Mouse (Mus musculus): ENCODE results near the gene Gpr87. TPM values are rescaled to one million over a fixed set of nuclear protein-coding genes. Genes with fewer than 3 reads are reported as not detected.

Gene Gpr87
- polyA plus RNA-seq, 1 experiment from 2014 or later: not detected

DNA sequence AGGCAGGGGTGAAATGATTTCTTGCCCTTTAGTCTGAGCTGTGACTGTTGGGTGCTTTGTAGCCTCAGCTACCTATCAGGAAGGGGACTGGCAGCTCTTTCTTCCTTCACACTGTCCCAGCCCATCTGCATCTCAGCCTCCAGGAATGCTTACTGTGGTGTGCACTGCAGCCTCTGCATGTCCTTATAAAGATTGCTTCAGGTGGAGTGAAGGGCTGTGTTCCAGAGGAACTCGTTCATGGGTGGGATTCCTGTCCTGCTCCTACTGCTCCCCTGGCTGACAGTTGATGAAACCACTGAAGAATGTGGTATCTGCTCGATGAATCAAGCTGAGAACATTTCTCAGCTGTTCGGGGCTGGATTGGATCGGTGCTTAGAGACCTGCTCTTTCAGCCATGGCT is 7.6 kb downstream of the Gpr87 start:
- H3K27me3 ChIP-seq (ENCODE audit: control insufficient read depth, insufficient read depth, low read length): no peaks in the 10 kb centered on the region
- H3K27ac ChIP-seq (replicated peaks in 1 of 2; ENCODE audit: control insufficient read depth in 1 of 2, insufficient read depth in 1 of 2, low read depth in 2 of 2, low read length in 2 of 2): no peak overlapping the region
- H3K36me3 ChIP-seq (ENCODE audit: control insufficient read depth, insufficient read depth, low read length): no peaks in the 10 kb centered on the region
- no peaks in the 10 kb centered on the region; a peak in 1 of 4 replicates for H3K4me1 ChIP-seq (ENCODE audit: control insufficient read depth in 2 of 2, insufficient read depth in 2 of 2, low read length in 2 of 2)
- no peak overlapping the region for H3K9ac ChIP-seq (ENCODE audit: low read length)
- H3K4me3 ChIP-seq (ENCODE audit: control insufficient read depth in 1 of 2, insufficient read depth in 1 of 2, low read depth in 1 of 2, low read length in 2 of 2): no peak overlapping the region
- no peak for ATAC-seq (ENCODE audit: insufficient number of reproducible peaks, insufficient read depth, low FRiP score, low read depth)
- no peaks in the 10 kb centered on the region for H3K9me3 ChIP-seq (ENCODE audit: control insufficient read depth, low read length)
- 50% methylated on average over 4 of the region's 4 CpGs for WGBS
- no peak overlapping the region for H3K4me2 ChIP-seq (ENCODE audit: low read length)

DNA sequence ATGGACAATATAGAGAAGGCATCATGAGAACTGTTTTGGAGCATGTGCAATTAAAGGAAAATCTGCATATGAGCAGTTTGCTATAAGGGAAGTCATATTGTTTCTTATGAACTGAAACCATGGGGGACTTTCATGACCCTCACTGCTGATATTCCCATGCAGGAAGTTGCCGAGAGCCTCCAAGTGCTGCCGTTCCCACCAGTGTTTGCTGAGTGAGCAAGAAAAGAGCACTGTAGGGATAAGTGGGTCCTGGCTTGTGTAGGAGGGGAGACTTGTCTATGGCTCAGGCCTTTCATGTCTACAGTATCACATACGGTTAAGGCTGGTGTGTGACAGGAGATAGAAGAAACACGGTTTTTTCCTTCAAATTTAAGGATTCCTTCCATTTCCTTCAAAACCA is 9.2 kb downstream of the Gpr87 start:
- Histone ChIP-seq H3K27me3 (ENCODE audit: control insufficient read depth, insufficient read depth, low read length) (no peaks in the 10 kb centered on the region), H3K9ac (ENCODE audit: low read length) (no peak overlapping the region), H3K4me2 (ENCODE audit: low read length) (no peak overlapping the region), H3K9me3 (ENCODE audit: control insufficient read depth, low read length) (no peaks in the 10 kb centered on the region), H3K4me1 (ENCODE audit: control insufficient read depth in 2 of 2, insufficient read depth in 2 of 2, low read length in 2 of 2) (peaks cover 0 to 3% of the 10 kb centered on the region in 2 experiments; a peak in 2 of 4 replicates), H3K4me3 (ENCODE audit: control insufficient read depth in 1 of 2, insufficient read depth in 1 of 2, low read depth in 1 of 2, low read length in 2 of 2) (no peak overlapping the region), H3K36me3 (ENCODE audit: control insufficient read depth, insufficient read depth, low read length) (no peaks in the 10 kb centered on the region), H3K27ac (replicated peaks in 1 of 2; ENCODE audit: control insufficient read depth in 1 of 2, insufficient read depth in 1 of 2, low read depth in 2 of 2, low read length in 2 of 2) (no peak overlapping the region)
- no peak for ATAC-seq (ENCODE audit: insufficient number of reproducible peaks, insufficient read depth, low FRiP score, low read depth)
- 65% methylated on average over 4 of the region's 4 CpGs for WGBS

DNA sequence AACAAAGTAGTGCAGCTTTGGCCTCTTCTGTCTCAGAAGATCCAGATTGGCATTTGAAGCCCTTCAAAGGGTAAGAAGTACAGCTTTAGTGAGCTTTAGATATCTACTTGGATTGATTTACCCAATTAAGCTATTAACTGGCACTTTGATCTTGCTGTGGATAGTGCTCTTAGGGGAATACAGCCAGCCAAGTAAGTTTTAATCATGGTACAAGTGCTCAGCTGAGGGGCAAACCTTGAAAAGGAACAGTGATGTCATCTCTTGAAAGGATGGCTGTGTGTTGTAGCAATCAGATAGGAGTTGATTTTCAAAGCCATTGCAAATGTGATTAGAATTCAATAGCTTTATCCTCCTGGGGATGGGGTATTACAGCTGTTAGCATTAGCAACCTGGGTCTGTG is 12.8 kb downstream of the Gpr87 start:
- Histone ChIP-seq H3K27ac (replicated peaks in 1 of 2; ENCODE audit: control insufficient read depth in 1 of 2, insufficient read depth in 1 of 2, low read depth in 2 of 2, low read length in 2 of 2) (no peak overlapping the region), H3K4me2 (ENCODE audit: low read length) (no peak overlapping the region), H3K4me3 (ENCODE audit: control insufficient read depth in 1 of 2, insufficient read depth in 1 of 2, low read depth in 1 of 2, low read length in 2 of 2) (no peak overlapping the region), H3K4me1 (ENCODE audit: control insufficient read depth in 2 of 2, insufficient read depth in 2 of 2, low read length in 2 of 2) (peaks cover 5 to 9% of the 10 kb centered on the region in 2 experiments), H3K27me3 (ENCODE audit: control insufficient read depth, insufficient read depth, low read length) (no peaks in the 10 kb centered on the region), H3K36me3 (ENCODE audit: control insufficient read depth, insufficient read depth, low read length) (no peaks in the 10 kb centered on the region), H3K9me3 (ENCODE audit: control insufficient read depth, low read length) (no peaks in the 10 kb centered on the region), H3K9ac (ENCODE audit: low read length) (no peak overlapping the region)
- no peak for ATAC-seq (ENCODE audit: insufficient number of reproducible peaks, insufficient read depth, low FRiP score, low read depth)

DNA sequence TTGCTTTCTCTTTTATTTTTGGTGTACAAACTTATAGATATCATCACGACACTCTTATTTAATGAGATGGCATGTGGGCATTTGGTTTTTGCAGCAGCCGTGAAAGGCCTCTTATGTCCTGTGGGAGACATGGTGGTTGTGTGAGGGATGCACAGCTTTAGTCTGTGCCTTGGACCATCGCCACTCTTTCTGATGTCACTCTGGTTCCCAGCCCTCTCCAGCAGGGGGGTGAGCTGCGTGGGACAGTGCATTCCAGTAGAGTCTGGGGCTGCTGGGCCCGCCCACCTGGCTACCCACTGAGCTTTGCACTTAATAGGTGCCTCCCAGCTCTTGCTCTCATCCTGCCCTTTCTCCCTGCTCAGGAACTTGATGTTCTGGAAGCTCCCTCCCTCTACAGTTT is 13.8 kb downstream of the Gpr87 start:
- H3K4me1 ChIP-seq (ENCODE audit: control insufficient read depth in 2 of 2, insufficient read depth in 2 of 2, low read length in 2 of 2): peaks cover 5 to 9% of the 10 kb centered on the region in 2 experiments
- no peak for ATAC-seq (ENCODE audit: insufficient number of reproducible peaks, insufficient read depth, low FRiP score, low read depth)
- H3K27me3 ChIP-seq (ENCODE audit: control insufficient read depth, insufficient read depth, low read length): no peaks in the 10 kb centered on the region
- H3K4me3 ChIP-seq (ENCODE audit: control insufficient read depth in 1 of 2, insufficient read depth in 1 of 2, low read depth in 1 of 2, low read length in 2 of 2): no peak overlapping the region
- no peak overlapping the region for H3K27ac ChIP-seq (replicated peaks in 1 of 2; ENCODE audit: control insufficient read depth in 1 of 2, insufficient read depth in 1 of 2, low read depth in 2 of 2, low read length in 2 of 2)
- H3K36me3 ChIP-seq (ENCODE audit: control insufficient read depth, insufficient read depth, low read length): no peaks in the 10 kb centered on the region
- no peak overlapping the region for H3K9ac ChIP-seq (ENCODE audit: low read length)
- 55% methylated on average over 5 of the region's 5 CpGs for WGBS
- no peak overlapping the region for H3K4me2 ChIP-seq (ENCODE audit: low read length)
- H3K9me3 ChIP-seq (ENCODE audit: control insufficient read depth, low read length): no peaks in the 10 kb centered on the region

DNA sequence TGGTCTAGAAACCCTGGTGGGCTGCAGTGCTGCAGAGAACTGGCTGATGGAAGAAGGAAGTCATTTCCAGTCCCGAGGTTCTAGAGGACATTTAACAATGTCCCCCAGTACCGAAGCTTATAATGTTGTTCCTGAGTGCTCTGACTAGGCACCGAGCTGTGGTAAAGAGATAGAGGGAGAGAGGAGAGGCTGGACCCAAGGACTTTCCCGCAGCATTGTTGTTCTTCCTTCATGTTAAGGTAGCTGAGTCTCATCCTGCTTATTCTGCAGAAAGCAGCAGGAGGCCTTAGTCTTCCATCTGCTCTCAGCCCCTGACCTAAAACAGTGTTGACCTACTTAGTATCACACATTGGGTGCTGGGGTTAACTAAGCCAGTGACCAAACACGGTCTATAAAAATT is 18.0 kb downstream of the Gpr87 start:
- H3K9ac ChIP-seq (ENCODE audit: low read length): no peak overlapping the region
- no peaks in the 10 kb centered on the region for H3K9me3 ChIP-seq (ENCODE audit: control insufficient read depth, low read length)
- no peaks in the 10 kb centered on the region for H3K27me3 ChIP-seq (ENCODE audit: control insufficient read depth, insufficient read depth, low read length)
- 62% methylated on average over 5 of the region's 5 CpGs for WGBS
- H3K4me1 ChIP-seq (ENCODE audit: control insufficient read depth in 2 of 2, insufficient read depth in 2 of 2, low read length in 2 of 2): peaks cover 5 to 9% of the 10 kb centered on the region in 2 experiments
- ATAC-seq (ENCODE audit: insufficient number of reproducible peaks, insufficient read depth, low FRiP score, low read depth): no peak
- no peak overlapping the region for H3K4me2 ChIP-seq (ENCODE audit: low read length)
- no peak overlapping the region for H3K4me3 ChIP-seq (ENCODE audit: control insufficient read depth in 1 of 2, insufficient read depth in 1 of 2, low read depth in 1 of 2, low read length in 2 of 2)
- H3K36me3 ChIP-seq (ENCODE audit: control insufficient read depth, insufficient read depth, low read length): no peaks in the 10 kb centered on the region
- H3K27ac ChIP-seq (replicated peaks in 1 of 2; ENCODE audit: control insufficient read depth in 1 of 2, insufficient read depth in 1 of 2, low read depth in 2 of 2, low read length in 2 of 2): no peak overlapping the region

DNA sequence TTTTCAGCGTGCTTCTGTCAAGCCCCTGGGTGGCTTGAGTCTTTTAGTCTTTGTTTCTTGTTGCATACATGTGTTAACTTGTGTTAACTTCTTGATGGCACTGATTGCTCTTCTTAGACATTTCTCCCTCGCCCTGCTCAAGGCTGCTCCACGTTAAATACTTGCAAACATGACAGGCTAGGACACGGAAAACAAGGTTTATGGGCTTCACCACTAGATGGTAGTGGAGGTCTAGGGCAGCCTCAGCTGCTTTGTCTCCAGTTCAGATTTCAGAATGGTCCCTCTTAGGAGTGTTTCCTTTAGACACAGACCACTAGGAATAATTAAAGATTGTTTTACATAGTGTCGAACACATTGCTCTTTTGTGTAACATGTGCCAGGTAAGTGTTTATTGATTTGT is 19.7 kb downstream of the Gpr87 start:
- no peak overlapping the region for H3K9ac ChIP-seq (ENCODE audit: low read length)
- no peaks in the 10 kb centered on the region for H3K36me3 ChIP-seq (ENCODE audit: control insufficient read depth, insufficient read depth, low read length)
- H3K4me3 ChIP-seq (ENCODE audit: control insufficient read depth in 1 of 2, insufficient read depth in 1 of 2, low read depth in 1 of 2, low read length in 2 of 2): no peak overlapping the region
- 33% methylated on average over 5 of the region's 5 CpGs for WGBS
- no peak overlapping the region for H3K4me2 ChIP-seq (ENCODE audit: low read length)
- H3K4me1 ChIP-seq (ENCODE audit: control insufficient read depth in 2 of 2, insufficient read depth in 2 of 2, low read length in 2 of 2): peaks cover 3 to 15% of the 10 kb centered on the region in 2 experiments
- no peaks in the 10 kb centered on the region for H3K27me3 ChIP-seq (ENCODE audit: control insufficient read depth, insufficient read depth, low read length)
- H3K9me3 ChIP-seq (ENCODE audit: control insufficient read depth, low read length): no peaks in the 10 kb centered on the region
- H3K27ac ChIP-seq (replicated peaks in 1 of 2; ENCODE audit: control insufficient read depth in 1 of 2, insufficient read depth in 1 of 2, low read depth in 2 of 2, low read length in 2 of 2): no peak overlapping the region
- ATAC-seq (ENCODE audit: insufficient number of reproducible peaks, insufficient read depth, low FRiP score, low read depth): no peak

DNA sequence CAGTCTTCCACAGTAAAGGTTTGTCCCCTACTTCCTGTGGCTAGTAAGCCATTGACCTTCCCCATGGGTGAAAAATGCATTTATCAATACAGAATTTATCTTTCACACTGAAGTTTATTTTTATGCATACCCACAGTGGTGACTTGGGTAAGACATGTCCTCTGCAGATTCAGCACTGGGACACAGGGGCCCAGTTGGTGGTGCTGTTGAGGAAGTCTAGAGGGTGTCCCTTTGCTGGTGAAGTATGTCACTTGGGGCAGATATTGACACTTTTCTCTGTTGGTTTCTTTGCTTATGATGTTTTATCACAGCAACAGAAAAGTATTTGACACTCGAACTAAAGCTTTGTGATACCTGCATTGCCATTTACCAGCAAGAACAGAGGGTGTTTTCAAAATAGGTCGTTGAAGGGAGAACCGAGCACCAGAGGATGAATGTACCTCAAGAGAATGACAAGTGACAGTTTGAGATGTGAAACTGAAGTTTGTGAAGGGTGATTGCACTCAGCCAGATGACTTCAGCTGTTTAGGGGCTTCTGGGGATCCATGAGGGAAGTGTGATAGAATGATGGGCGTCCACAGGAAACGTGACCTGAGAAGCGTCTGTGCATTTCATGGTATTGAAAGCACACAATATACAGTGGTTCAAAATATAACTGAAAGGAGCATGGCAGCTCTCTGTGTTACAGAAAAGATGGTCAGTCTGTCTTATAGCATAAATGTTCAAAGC is 20.3 kb downstream of the Gpr87 start:
- no peak for ATAC-seq (ENCODE audit: insufficient number of reproducible peaks, insufficient read depth, low FRiP score, low read depth)
- 71% methylated on average over 6 of the region's 6 CpGs for WGBS

More for the DNA sequence above, 20.3 kb downstream of the Gpr87 start:
- no peak overlapping the region for H3K4me3 ChIP-seq (ENCODE audit: control insufficient read depth in 1 of 2, insufficient read depth in 1 of 2, low read depth in 1 of 2, low read length in 2 of 2)
- no peak overlapping the region for H3K4me2 ChIP-seq (ENCODE audit: low read length)
- no peak overlapping the region for H3K9ac ChIP-seq (ENCODE audit: low read length)
- H3K36me3 ChIP-seq (ENCODE audit: control insufficient read depth, insufficient read depth, low read length): no peaks in the 10 kb centered on the region
- no peaks in the 10 kb centered on the region for H3K27me3 ChIP-seq (ENCODE audit: control insufficient read depth, insufficient read depth, low read length)
- H3K9me3 ChIP-seq (ENCODE audit: control insufficient read depth, low read length): no peaks in the 10 kb centered on the region
- H3K27ac ChIP-seq (replicated peaks in 1 of 2; ENCODE audit: control insufficient read depth in 1 of 2, insufficient read depth in 1 of 2, low read depth in 2 of 2, low read length in 2 of 2): no peak overlapping the region
- H3K4me1 ChIP-seq (ENCODE audit: control insufficient read depth in 2 of 2, insufficient read depth in 2 of 2, low read length in 2 of 2): peaks cover 7 to 21% of the 10 kb centered on the region in 2 experiments
